Mouse (Mus musculus): Measurements from ENCODE around the gene Aqp9. TPM values are rescaled to one million over a fixed set of nuclear protein-coding genes. Genes with fewer than 3 reads are reported as not detected.

Gene Aqp9
- 11.8 and 12.0 TPM in 2 replicates for polyA plus RNA-seq (2015; fragmentation: Nextera tagmentation; extraction: Ambion mirVana)

DNA sequence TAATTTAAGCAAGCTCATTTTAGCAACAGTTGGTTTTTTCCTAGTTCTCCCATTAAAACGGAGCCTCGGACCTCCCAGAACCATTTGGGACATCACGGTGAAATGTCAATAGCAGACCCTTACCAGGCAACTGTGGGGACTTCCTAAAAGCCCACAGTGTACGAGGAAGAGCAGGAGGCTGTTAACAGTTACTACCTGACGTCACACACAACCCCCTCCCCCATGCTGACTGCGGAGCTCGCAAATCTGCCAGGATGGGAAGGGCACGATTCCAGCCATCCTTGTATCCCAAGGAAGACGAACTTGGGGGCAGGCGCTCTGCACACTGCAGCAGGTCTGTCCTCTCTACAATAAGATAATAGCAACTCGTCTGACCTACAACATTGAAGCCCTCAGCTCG is at the start of gene Aqp9:
Gene Aqp9, minus strand, starts transcription at position 172 of the 400 bp plus-strand sequence.

DNA sequence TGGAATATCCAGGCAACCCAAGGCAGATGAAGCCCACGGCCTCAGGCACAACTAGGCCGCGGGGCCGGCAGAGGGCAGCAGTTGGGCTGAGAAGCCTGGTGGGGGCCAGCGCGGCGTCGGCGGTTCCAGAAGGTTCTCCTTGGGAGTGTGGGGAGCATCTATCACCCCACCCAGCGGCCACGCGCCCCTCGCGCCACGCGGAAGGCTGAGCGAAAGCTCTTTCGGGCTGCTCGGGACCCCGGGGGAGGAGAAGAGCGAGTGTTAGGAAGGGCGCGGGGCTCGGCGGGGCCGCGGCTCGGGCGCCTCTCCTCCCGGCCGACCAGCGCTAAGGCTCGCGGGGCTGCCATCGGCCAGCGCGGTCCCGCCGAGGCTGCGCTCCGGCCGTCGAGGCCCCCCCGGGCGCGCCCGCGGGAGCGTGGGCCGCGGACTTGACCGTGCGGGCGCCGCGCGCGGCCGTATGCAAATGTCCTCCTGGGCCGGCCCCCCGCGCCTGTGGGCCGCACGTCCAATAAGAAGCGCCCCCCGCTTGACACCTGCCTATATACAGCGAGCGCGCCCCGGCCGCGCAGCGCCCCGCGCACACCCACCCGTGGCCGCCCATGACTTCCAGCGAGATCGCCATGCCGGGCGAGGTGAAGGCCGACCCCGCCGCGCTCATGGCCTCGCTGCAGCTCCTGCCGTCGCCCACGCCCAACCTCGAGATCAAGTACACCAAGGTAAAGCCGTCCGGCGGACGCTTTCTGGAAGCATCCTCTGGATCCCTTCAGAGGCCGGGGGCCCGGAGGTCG is 47.0 kb upstream of the Aqp9 start, which contains the start of gene Aldh1a2:
Gene Aldh1a2, plus strand, starts transcription at position 542 of the 788 bp plus-strand sequence.

Other genes with a start within 250 kb of the Aqp9 start
- gene Lipc, start 216.5 kb downstream of the Aqp9 start, polyA plus RNA-seq (2015; fragmentation: Nextera tagmentation; extraction: Ambion mirVana) = 0.29 and 0.31 TPM in 2 replicates
- 11.6 and 15.9 TPM in 2 replicates for gene Aldh1a2, start 47.1 kb upstream of the Aqp9 start, polyA plus RNA-seq (2015; fragmentation: Nextera tagmentation; extraction: Ambion mirVana)